Mouse (Mus musculus): ENCODE results near the gene Elavl1.

The Elavl1 gene

DNA sequence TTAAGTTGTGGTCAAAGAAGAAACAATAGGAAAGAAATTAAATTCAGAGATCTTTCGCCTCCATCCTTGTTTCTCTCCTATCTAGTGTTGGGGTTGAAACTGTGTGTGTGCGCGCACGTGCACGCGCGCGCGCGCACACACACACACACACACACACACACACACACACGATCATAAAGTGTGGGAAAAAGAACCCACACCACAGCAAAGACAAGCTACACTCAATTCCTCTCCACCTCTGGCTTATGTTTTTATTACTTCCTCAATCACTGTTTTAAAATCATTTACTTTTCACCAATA is 5.7 kb downstream of the Elavl1 start:
- DNase-seq: no peak

DNA sequence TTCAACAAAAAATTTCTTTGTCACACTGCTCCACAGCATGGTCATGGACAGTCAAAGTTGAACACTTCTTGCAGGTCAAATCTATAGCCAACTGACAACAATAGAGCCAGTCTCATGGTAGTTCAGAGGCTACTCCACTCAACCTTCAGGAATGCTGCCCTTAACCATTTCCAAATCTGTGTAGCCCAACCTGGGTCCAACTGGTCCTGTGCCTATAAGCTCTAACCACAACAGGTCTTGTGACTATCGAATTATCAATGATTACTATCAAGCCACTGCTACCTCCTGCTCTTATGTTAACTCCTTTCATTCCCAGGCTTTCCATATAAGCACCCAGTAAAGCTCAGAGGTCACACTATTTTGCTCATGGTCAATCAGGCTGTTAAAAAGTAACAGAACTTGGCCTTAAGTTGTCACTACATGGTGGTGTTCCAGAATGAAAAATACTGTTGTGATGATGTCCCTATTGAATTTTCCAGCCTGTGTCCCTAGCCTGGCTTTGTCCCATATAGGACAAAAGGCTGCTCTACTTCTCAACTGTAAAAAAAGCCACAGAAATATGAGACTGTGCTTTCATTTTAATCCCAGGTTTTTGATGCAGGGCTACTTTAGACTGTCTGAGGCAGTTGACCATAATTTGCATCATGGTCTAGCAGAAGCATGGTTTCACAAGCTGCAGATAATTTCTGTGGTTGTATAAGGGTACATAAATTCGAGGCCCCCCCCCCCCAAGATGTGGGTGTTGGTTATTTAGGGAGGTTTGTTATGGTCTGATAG is 6.2 kb downstream of the Elavl1 start:
- DNase-seq: no peak

DNA sequence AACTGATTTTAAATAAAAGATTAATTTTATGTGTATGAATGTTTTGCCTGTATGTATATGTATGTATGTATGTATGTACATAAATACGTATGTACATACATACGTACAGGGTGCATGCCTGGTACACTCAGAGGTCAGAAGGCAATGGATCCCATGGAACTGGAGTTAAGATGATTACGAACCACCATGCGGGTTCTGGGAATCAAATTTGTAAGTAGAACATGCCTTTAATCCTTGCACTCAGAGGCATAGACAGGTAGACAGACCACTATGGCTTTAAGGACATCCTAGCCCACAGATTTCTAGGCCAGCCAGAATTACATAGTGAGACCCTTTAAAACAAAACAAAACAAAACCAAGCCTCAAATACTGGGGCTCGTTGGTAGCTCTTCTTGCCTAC is 7.1 kb downstream of the Elavl1 start:
- no peak for DNase-seq

DNA sequence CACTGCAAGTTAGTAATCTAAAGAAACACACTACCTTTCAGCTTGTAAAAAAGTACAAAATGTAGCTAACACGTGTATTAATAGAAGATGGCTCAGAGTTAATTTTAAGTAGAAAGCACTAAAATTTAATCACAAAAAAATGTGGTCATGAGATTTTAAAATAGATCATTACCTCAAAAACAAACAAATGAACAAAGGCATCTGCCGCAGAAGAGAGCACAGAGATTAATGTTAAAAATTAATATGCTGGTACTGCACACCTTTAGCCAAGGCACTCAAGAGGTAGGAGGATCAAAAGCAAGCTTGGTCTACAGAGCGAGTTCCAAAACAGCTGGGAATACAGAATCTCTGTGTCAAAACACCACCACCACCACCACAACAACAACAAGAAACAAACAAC is 10.4 kb downstream of the Elavl1 start:
- DNase-seq: no peak

GRCm38 (mm10) chr8:4313254-4314124 is 11.7 kb downstream of the Elavl1 start:
- DNase-seq: no peak

DNA sequence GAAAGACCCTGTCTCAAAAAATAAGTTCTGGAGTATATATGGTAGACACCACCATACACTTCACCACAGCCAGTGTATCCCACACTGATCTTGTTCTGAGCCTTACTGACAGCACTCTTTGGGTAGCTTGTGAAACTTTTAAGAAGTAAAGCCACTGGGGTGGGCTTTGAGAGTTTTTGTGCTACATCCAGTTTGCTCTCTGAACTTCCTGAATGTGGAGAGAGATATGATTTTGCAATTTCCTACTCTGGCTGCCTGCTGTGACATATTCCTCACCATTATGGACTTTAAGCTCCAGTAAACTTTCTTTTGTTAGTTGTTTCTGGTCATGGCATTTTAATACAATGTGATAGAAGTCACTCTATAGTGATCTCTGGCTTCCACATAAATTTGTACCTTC is 13.1 kb downstream of the Elavl1 start:
- DNase-seq: no peak

GRCm38 (mm10) chr8:4305838-4306237 is 19.4 kb downstream of the Elavl1 start:
- no peak for DNase-seq

DNA sequence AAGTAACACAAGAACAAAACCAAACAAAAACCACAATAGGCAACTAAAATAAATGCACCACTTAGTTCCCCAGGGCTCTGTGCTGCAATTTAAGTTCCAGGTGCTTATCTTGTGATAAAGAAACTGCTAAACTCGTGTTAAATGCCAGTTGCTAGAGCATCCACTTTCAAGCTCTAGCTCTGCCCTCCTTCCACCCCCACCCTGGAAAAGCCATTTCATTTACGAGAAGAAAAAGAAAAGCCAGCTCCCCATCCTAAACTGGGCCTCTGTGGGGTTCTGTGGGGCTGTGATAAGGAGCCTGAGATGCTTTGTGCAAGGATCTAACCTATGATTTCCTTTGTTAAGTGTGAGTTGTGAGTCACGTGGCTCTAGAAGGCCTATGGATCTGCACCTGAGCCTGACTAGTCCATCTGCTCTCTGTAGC is 21.1 kb downstream of the Elavl1 start:
- no peak for DNase-seq

GRCm38 (mm10) chr8:4297822-4298221 is 27.4 kb downstream of the Elavl1 start:
- no peak for DNase-seq

DNA sequence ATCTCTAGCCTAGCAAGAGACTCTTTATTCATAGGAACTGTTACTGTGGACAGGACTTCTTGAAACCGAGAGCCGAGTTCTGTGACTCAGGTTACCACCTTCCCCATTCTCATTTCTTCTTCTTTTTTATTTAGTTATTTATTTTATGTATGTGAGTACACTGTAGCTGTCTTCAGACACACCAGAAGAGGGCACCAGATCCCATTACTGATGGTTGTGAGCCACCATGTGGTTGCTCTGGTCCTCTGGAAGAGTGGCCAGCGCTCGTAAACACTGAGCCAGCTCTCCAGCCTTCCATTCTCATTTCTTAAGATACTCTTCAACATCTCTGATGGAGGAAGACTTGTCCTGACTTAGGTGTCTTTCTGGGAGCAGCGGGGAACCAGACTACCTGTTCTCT is 32.5 kb downstream of the Elavl1 start:
- DNase-seq: no peak

GRCm38 (mm10) chr8:4276111-4276465 is 49.1 kb downstream of the Elavl1 start:
- DNase-seq: no peak

DNA sequence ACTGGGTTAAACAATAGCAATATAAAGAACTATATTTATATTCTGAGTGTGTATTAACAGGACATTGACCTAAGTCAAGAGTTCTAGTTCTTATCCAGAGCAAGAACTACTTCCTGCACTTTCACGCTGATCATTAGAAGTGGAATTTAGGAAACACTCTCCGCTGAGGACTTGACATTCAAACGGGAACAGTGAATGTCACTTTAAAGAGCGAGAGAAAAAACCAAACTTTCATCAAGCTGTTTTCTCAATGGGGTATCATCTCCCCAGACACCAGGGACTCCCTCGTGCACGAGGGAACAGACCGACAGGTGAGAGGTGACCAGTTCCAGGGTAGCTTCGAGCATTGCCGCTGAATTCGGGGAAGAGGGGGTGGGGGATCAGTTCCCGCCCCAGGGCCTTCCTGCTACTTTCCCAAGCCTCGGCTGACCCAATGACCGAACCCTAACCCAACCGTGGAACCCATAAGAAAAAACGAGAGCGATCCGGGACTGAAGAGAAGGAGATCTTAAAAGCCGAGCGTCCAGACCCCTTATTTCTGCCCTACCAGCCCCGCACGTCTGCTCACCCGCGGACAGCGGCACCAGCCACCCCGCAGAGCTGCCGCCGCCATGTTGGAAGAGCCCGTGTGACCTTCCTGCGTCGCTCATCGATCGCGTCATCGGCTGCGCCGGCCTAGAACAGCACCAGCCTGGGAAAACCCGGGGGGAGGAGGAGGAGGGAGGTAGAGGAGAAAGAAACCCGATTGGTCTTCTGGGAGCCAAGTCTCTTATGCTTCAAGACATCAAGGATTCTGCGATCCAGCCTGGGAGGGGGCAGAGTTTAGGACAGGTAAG is 49.7 kb downstream of the Elavl1 start, which contains the start of gene Timm44:
TSS of gene Timm44 (minus strand) at position 639 of the 836 bp plus-strand sequence.
- DNase-seq: peak; percentile 97

DNA sequence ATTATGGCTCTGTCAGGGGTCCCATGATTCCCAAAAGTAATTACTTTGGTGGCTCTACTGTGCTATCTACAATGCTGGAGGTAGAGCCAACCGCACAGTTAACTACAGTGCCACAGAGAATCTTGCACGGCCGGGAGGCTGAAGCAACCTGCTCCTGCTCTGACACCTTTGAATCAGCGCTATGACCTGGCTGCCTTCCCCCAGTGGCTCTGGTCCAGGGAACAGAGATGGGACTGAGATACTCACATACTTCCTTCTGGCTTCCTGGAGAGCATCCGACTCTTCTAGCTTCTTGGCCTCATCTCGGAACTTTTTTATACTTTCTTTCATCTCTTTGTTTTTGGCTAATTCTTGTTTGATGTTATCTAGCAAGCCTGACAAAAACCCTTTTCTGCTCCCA is 55.6 kb downstream of the Elavl1 start:
- no peak for DNase-seq

DNA sequence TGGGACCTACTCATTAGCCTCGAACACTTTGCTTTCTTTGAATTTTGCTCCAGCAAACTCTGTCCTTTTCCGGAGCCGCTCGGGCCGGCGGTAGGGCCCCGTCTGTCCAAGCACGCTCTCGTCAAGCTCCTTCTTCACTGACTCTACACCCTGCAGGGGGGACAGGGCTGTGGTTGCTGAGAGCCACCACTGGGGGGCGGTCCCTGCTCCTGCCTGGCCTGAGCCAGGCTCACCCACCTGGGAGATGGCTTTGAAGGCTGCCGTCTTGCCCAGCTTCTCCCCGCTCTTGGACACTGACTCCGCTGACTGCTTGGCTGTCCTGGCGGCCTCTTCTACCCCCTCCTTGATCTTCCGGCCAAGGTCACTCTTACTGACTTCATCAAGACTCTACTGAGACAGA is 57.6 kb downstream of the Elavl1 start:
- DNase-seq: no peak

DNA sequence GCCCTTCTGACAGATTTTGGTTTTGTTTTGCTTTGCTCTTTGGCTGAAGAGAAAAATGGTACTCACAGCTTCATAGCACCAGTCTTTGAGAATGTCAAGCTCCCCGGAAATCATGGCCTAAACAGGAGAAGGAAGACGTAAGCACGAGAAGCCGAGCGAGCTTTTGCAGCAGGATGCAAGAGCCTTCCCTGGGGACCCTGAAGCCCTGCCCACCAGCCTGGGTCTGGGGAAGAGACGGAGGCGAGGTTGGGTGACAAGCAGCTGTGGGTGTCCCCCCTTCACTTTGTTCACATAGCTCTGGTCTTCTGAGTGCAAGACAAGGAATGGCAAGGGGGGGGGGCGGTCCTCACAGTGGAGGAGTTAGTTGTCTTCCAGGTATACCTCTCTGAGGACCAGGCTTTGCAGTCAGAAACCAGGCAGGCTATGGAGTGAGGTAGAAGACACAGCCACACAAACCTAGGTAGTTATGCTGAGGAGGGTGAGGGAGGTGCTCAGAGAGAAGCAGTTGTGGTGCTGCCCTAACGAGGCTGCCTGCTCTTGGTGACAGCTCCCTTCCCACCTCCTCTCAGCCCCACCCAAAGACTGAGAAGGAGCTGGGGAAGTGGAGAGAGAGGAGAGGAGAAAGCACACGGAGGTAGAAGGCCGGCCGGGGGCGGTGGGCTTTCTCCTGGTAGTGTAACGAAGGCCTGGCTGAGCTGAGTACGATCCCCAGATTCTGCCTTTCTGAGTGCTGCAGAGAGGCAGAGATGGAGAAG is 59.9 kb downstream of the Elavl1 start:
- DNase-seq: no peak

GRCm38 (mm10) chr8:4263105-4263791 is 62.0 kb downstream of the Elavl1 start:
- DNase-seq: no peak

GRCm38 (mm10) chr8:4259805-4260170 is 65.4 kb downstream of the Elavl1 start:
- DNase-seq: no peak

GRCm38 (mm10) chr8:4259125-4259804 is 65.9 kb downstream of the Elavl1 start, which contains the start of gene Ctxn1:
TSS of gene Ctxn1 (minus strand) at chr8:4259274.
- peak; percentile 96 for DNase-seq

DNA sequence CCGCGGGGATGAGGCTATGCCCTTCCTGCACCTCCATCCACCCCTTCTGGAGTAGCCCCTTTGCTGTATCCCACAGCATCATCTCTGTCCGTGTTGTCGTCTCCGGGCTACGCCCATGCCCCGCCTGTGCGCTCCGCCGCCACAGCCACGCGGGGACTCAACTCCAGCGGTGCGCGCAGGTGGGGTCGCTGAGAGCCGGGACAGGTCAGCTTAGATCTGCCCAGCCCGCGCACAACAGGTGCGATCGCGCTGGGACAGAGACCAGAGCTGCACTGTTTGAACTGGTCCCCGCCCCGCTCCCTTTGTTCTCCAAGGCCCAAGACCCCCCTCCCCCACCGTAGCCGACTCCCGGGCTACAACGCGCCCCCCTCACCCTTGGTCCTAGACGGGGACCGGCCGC is 66.5 kb downstream of the Elavl1 start:
- peak; percentile 86 for DNase-seq

DNA sequence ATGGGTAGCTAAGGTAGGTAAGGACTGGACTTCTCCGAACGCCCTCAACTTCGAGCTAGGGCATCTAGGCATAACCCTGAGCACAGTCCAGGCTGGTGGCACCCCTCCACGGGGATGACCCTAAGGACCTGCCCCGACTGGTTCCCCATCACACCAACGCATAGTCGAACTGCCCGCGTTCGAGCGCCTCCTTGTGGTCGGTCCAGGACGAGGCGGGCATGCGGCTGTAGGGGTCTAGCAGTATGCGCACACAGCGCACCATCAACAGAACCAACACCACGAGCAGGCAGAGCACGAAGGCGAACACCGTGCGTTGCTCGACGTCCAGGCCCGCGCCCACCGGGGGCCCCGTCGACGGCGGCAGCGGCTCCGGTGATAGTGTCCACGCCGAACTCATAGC is 67.0 kb downstream of the Elavl1 start:
- peak; percentile 87 for DNase-seq

- no peak for DNase-seq
Observed at GRCm38 (mm10) chr8:4257350-4257749, 67.9 kb downstream of the Elavl1 start.

Measured in embryo, embryonic 11 days (tissue).